Mouse (Mus musculus) liver, embryonic 16.5 days (tissue): ENCODE measurements at regions not wholly inside any gene's neighbourhood (a gene's known extent, or its start where the extent isn't known, plus 50 kb on each side); places are given as distances from the start of the nearest gene placed in this dataset.
"Not testable (repeated sequence)": the region's sequence is repeated elsewhere in the genome, so short reads cannot be mapped to it uniquely, and the experiment has no call there.

Experiments used
- ATAC-seq: fragments of 200-750 bp; cut with Nextera tagmentation; 2 replicates; pipeline ENCODE4 v1.8.0; 2017; ENCODE audit warnings: low read depth, mild to moderate bottlenecking, moderate number of reproducible peaks, moderate library complexity
- H3K27ac ChIP-seq: fragments of 300-500 bp; sonication (generic); 2 replicates; pipeline ENCODE4 v1.5.1; 2014; ENCODE audit warnings: mild to moderate bottlenecking, low read length
- H3K27me3 ChIP-seq: fragments of 300-500 bp; sonication (generic); 2 replicates; pipeline ENCODE4 v1.6.1; 2014; ENCODE audit warnings: low read depth, low read length, mixed read lengths; ENCODE audit not compliant: control insufficient read depth, insufficient read depth
- H3K36me3 ChIP-seq: fragments of 300-500 bp; sonication (generic); 2 replicates; pipeline ENCODE4 v1.6.1; 2014; ENCODE audit warnings: mild to moderate bottlenecking; ENCODE audit not compliant: control insufficient read depth, insufficient read depth
- H3K4me1 ChIP-seq: fragments of 300-500 bp; sonication (generic); 2 replicates; pipeline ENCODE4 v1.6.1; 2014; ENCODE audit warnings: low read depth, low read length, mixed read lengths; ENCODE audit not compliant: control insufficient read depth
- H3K4me2 ChIP-seq: fragments of 300-500 bp; sonication (generic); 2 replicates; pipeline ENCODE4 v1.6.1; 2014; ENCODE audit warnings: low read depth, low read length, mixed read lengths
- H3K4me3 ChIP-seq: fragments of 300-500 bp; sonication (generic); 2 replicates; pipeline ENCODE4 v1.5.1; 2014; ENCODE audit warnings: low read depth, mild to moderate bottlenecking, low read length
- H3K9ac ChIP-seq: fragments of 300-500 bp; sonication (generic); 2 replicates; pipeline ENCODE4 v1.6.1; 2014; ENCODE audit warnings: low read depth, low read length
- H3K9me3 ChIP-seq: fragments of 300-500 bp; sonication (generic); replicated peaks from 2 replicates; pipeline ENCODE4 v1.6.1; 2016; ENCODE audit warnings: low read length; ENCODE audit not compliant: control insufficient read depth
- WGBS: fragments of 180-500 bp; shearing (Covaris S2); extraction: QIAGEN DNeasy Blood & Tissue Kit; methylation state at CpG from one replicate; pipeline ENCODE4 v1.1.7; 2014; ENCODE audit not compliant: insufficient replicate concordance; 5-methylcytosine and 5-hydroxymethylcytosine counted together

DNA sequence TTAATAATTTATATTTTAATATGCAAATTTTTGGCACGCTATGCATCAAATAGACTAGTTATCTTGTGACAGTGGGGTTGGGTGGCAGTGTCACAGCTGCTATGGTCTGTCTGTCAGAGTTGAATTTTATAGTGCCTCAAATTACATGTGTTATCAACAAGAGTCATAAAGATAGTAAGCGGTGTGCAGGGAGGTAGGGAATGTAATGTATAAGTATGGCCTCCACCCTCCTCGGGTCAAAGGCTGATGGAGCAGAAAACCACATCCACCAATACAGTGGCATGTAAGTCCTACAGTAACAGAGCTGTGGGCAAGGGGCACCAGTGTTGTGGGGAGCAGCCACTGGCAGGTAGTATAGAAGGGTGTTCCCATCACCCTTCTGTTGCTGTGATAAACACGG, 72.9 kb downstream of the Adra2a start:
- peaks cover 6% of the 10 kb centered on the region for H3K27me3 ChIP-seq
- whole genome bisulfite sequencing: 59% methylated on average over 4 of the region's 4 CpGs
- no peak overlapping the region for H3K4me3 ChIP-seq
- no peak overlapping the region for H3K4me2 ChIP-seq
- no peak overlapping the region for H3K9ac ChIP-seq
- H3K4me1 ChIP-seq: peaks cover 3% of the 10 kb centered on the region
- no peaks in the 10 kb centered on the region for H3K9me3 ChIP-seq
- ATAC-seq: no peak
- H3K27ac ChIP-seq: no peak overlapping the region
- no peaks in the 10 kb centered on the region for H3K36me3 ChIP-seq

DNA sequence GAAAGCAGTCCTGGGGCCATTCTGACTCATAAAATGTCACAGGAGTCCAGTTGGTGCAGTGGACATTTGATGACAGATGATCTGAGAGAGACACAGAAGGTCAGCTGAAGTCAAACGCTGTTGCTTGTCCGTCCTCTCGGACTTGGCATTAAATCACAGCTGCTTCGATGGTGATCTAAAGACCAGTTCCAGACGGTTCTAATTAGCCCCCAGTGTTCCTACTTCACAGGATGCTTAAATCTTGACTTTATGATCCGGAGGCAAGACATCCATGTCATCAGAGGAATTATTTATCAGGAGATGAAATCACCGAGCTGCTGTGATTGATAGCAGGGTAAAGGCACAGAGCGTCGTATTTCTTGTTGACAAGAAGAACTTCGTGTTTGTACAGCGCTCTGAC, 73.7 kb downstream of the Adra2a start:
- peaks cover 6% of the 10 kb centered on the region for H3K27me3 ChIP-seq
- no peak overlapping the region for H3K4me2 ChIP-seq
- no peaks in the 10 kb centered on the region for H3K36me3 ChIP-seq
- H3K9ac ChIP-seq: no peak overlapping the region
- ATAC-seq: no peak
- no peak overlapping the region for H3K4me3 ChIP-seq
- H3K9me3 ChIP-seq: no peaks in the 10 kb centered on the region
- H3K4me1 ChIP-seq: peaks cover 3% of the 10 kb centered on the region
- no peak overlapping the region for H3K27ac ChIP-seq
- WGBS: 65% methylated on average over 11 of the region's 11 CpGs

DNA sequence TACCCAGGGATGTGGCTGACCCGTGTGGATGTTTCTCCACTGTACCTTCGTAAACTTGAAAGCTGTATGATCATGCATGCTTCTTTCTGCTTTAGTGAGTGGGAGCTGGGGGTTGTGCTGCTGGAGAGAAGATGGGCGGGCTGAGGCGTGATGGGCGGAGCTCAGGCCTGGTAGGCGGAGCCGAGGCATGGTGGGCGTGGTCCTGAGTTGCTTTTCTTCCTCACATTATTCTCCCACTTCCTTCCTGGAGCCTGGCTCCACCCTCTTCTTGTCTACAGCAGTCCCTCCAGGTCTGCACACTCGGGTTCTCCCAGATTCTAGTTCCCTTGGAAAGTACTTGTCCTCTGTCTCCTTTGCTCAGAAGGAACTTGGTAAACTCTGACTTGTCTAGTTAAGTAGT, 79.6 kb downstream of the Adra2a start:
- ATAC-seq: no peak
- Histone ChIP-seq H3K4me1 (no peaks in the 10 kb centered on the region), H3K27me3 (no peaks in the 10 kb centered on the region), H3K4me3 (no peak overlapping the region), H3K9ac (no peak overlapping the region), H3K36me3 (no peaks in the 10 kb centered on the region), H3K27ac (no peak overlapping the region), H3K9me3 (no peaks in the 10 kb centered on the region), H3K4me2 (no peak overlapping the region)
- WGBS: 52% methylated on average over 9 of the region's 9 CpGs

DNA sequence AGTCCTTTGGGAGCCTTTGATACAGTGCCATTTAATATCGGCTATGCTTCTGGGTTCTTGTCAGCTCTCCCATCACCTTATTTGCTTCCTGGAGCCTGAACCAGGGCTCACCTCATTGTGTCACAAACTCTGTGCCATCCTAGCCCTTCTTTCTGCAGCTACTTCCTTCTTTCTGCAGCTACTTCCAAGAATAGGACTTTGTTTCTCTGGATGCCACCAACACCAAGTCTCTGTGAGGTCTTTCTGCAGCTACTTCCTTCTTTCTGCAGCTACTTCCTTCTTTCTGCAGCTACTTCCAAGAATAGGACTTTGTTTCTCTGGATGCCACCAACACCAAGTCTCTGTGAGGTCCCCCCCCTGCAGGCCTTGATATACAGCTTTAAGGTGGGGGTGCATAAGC, 107.8 kb downstream of the Adra2a start:
- 59% methylated on average over 1 of the region's 1 CpGs for WGBS
- not testable (repeated sequence) for H3K4me1 ChIP-seq, H3K4me2 ChIP-seq, ATAC-seq, H3K27ac ChIP-seq, H3K4me3 ChIP-seq, H3K27me3 ChIP-seq, H3K9me3 ChIP-seq, H3K9ac ChIP-seq, H3K36me3 ChIP-seq

DNA sequence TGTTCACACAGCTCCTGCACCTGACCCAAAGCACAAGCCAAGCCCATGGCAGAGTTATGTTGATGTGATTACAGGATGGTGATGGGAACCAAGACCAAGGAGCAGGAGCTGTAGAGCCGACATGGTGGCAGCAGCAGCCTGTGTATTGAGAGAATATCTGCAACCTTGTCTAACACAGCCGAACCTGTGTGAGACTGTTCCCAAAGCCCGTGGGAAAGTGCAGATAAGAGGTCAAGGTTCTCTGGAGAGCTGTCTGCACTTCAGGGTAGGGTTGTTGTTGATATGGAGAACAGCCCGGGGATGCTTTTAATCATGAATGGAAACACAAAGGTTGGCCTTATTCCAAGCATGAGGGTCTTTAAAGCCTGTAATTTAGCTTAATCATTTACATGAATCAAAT, 110.4 kb downstream of the Adra2a start:
- H3K9me3 ChIP-seq: no peaks in the 10 kb centered on the region
- no peak overlapping the region for H3K27ac ChIP-seq
- no peaks in the 10 kb centered on the region for H3K27me3 ChIP-seq
- H3K4me1 ChIP-seq: no peaks in the 10 kb centered on the region
- ATAC-seq: no peak
- no peak overlapping the region for H3K4me2 ChIP-seq
- H3K9ac ChIP-seq: no peak overlapping the region
- H3K4me3 ChIP-seq: no peak overlapping the region
- no peaks in the 10 kb centered on the region for H3K36me3 ChIP-seq
- 50% methylated on average over 4 of the region's 4 CpGs for WGBS

DNA sequence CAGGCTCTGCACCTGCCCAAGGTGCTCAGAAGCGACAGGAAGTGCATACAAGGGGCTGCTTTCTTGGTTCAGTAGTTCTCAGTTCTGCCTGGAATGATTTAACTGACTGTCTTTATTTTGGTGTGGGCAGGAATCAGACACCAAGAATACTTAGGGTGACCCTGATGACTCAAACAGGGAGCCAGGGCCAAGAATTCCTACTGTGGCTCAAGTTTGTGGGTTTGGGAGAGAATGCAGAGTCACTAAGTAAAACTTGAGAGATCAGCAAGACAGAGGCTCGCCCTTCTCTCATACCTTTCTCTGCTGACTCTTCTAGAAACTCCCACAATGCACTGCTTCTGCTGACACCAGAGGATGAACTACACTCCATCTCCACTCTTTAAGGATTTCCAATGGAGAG, 126.4 kb downstream of the Adra2a start:
- Histone ChIP-seq H3K4me2 (no peak overlapping the region), H3K27ac (no peak overlapping the region), H3K4me3 (no peak overlapping the region), H3K36me3 (no peaks in the 10 kb centered on the region), H3K9me3 (no peaks in the 10 kb centered on the region), H3K4me1 (no peaks in the 10 kb centered on the region), H3K9ac (no peak overlapping the region), H3K27me3 (no peaks in the 10 kb centered on the region)
- ATAC-seq: no peak
- 27% methylated on average over 2 of the region's 2 CpGs for WGBS

DNA sequence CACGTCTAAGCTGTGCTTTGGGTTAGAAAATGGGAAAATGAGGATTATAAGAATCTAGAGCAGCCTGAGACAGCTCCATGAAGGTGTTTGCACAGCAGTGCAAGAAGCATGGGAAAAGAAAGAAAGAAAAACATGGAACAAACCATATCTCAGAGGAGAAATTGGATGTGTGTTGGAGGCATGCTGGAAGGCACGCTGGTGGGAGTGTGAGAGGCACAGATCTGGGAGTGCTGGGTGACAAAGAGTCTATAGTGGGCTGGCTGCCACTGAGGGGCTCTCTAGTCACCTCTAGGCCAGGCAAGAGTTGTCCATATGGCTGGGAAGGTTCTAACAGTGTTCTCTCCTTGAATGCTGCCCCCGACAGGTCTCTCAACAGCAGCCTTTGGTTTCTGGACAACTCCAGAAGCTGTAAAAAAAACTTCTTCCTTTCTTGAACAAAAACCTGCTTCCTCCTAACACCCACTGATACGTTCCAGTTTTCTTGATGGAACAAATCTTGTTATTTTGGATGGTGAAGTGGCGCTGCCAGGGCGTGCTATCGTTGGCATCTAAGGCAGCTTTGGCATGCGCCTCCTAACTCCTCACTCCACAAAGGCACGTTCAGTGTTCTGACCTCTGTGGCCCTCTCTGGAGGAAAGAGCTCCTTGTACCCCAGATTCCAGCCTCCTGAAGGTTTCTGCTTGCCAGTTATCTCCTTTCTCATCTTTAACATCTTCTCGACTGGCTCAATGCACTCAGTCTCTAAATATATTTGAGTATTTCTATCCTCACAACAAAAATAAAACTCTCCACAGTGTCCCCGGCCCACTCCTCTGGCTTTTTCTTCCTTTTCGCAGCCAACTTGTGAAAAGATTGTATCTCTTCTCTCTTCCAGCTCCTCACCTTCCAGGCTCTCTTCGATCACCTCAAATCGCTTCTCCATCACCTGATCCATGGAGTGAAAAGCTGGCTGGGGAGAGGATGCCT, 130.4 kb downstream of the Adra2a start:
- no peaks in the 10 kb centered on the region for H3K9me3 ChIP-seq
- H3K4me2 ChIP-seq: no peak overlapping the region
- no peak for ATAC-seq
- no peaks in the 10 kb centered on the region for H3K27me3 ChIP-seq
- no peak overlapping the region for H3K9ac ChIP-seq
- no peaks in the 10 kb centered on the region for H3K4me1 ChIP-seq
- no peak overlapping the region for H3K4me3 ChIP-seq
- WGBS: 58% methylated on average over 14 of the region's 14 CpGs
- H3K36me3 ChIP-seq: no peaks in the 10 kb centered on the region
- no peak overlapping the region for H3K27ac ChIP-seq

DNA sequence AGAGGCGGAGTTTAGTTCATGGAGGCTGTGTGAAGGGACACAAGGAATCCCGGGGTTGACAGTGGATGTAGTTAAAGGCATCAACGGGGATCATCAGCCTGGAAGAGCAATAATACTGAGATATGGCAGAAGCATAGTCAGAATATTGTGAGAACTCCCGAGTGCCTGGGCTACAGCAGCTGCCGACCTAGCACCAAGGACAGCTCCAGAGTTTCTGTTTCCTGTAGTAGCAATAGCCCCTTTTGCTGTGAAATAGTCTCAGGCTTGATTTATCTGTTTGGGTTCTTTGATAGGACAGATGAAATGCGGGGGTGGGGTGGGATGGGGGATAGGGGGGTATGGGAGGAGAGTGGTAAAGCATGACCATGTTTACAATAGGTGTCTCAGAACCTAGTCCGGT, 131.8 kb downstream of the Adra2a start:
- no peak overlapping the region for H3K9ac ChIP-seq
- no peaks in the 10 kb centered on the region for H3K27me3 ChIP-seq
- ATAC-seq: no peak
- H3K9me3 ChIP-seq: no peaks in the 10 kb centered on the region
- H3K36me3 ChIP-seq: no peaks in the 10 kb centered on the region
- WGBS: 29% methylated on average over 7 of the region's 7 CpGs
- H3K4me2 ChIP-seq: no peak overlapping the region
- H3K4me3 ChIP-seq: no peak overlapping the region
- no peak overlapping the region for H3K27ac ChIP-seq
- no peaks in the 10 kb centered on the region for H3K4me1 ChIP-seq

DNA sequence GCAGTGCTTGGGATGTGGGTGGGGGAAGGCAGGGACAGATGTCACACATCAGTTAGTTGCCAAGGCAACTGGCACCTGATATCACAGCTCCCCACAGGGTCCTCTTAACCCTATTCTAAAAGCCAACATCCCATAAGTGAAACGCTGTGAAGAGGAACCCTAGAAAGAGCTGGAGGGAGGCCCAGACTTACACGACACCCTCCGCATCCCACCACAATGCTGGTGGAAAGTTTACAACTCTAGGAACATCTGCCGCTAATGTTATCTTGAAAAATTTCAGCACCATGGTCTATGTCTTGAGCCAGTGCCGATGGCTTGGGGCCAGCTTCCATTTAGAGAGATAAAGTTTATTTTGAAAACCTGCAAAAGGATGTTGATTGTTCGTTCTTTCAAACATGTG, 133.5 kb downstream of the Adra2a start:
- Histone ChIP-seq H3K9me3 (no peaks in the 10 kb centered on the region), H3K27me3 (no peaks in the 10 kb centered on the region), H3K27ac (no peak overlapping the region), H3K4me2 (no peak overlapping the region), H3K9ac (no peak overlapping the region), H3K4me3 (no peak overlapping the region), H3K36me3 (no peaks in the 10 kb centered on the region), H3K4me1 (no peaks in the 10 kb centered on the region)
- no peak for ATAC-seq
- 49% methylated on average over 6 of the region's 6 CpGs for WGBS
